Mouse (Mus musculus): ENCODE data around the gene Hikeshi. TPM values are rescaled to one million over a fixed set of nuclear protein-coding genes. Genes with fewer than 3 reads are reported as not detected.

The Hikeshi gene
- total RNA-seq (2023): 55.2 TPM

GRCm38 (mm10) chr7:89940571-89941463 lies at the start of gene Hikeshi:
Hikeshi (minus strand) TSS chr7:89941204.

GRCm38 (mm10) chr7:89980485-89981422 lies 39.8 kb upstream of the Hikeshi start, which contains the start of gene Eed:
Eed (minus strand) TSS chr7:89980983.

GRCm38 (mm10) chr7:89903442-89904343 lies 37.3 kb downstream of the Hikeshi start, which contains the start of gene Ccdc81:
Ccdc81 (minus strand) TSS chr7:89903629.

Other genes with a start within 250 kb of the Hikeshi start
- not detected for gene Ccdc81, start 37.6 kb downstream of the Hikeshi start, total RNA-seq (2023)
- 123 TPM for gene Eed, start 39.8 kb upstream of the Hikeshi start, total RNA-seq (2023)
- gene Picalm, start 189.0 kb upstream of the Hikeshi start, total RNA-seq (2023): 206 TPM

Data from CD4-positive naive resting alpha-beta T cell, adult 57 days (primary cell).